Mouse (Mus musculus) stomach, embryonic 16.5 days (tissue): Measurements from ENCODE around the gene Pglyrp1. TPM values are rescaled to one million over a fixed set of nuclear protein-coding genes. Genes with fewer than 3 reads are reported as not detected.

Experiments
- ATAC-seq: fragments of 200-750 bp; cut with Nextera tagmentation; 2 replicates; pipeline ENCODE4 v1.8.0; 2017; ENCODE audit warnings: moderate number of reproducible peaks, moderate TSS enrichment; ENCODE audit not compliant: insufficient read depth, low FRiP score
- H3K27ac ChIP-seq: fragments of 300-500 bp; sonication (generic); 2 replicates; pipeline ENCODE4 v1.5.1; 2014; ENCODE audit warnings: low read length
- H3K27me3 ChIP-seq: fragments of 300-500 bp; sonication (generic); 2 replicates; pipeline ENCODE4 v1.6.1; 2014; ENCODE audit warnings: low read length, control low read depth, mixed read lengths; ENCODE audit not compliant: control insufficient read depth, insufficient read depth
- H3K36me3 ChIP-seq: fragments of 300-500 bp; sonication (generic); 2 replicates; pipeline ENCODE4 v1.6.1; 2014; ENCODE audit warnings: low read length; ENCODE audit not compliant: control insufficient read depth, insufficient read depth
- H3K4me1 ChIP-seq: fragments of 300-500 bp; sonication (generic); 2 replicates; pipeline ENCODE4 v1.6.1; 2014; ENCODE audit warnings: low read length, control low read depth, mixed read lengths; ENCODE audit not compliant: control insufficient read depth, insufficient read depth
- H3K4me2 ChIP-seq: fragments of 300-500 bp; sonication (generic); 2 replicates; pipeline ENCODE4 v1.6.1; 2014; ENCODE audit warnings: low read depth, low read length, mixed read lengths
- H3K4me3 ChIP-seq: fragments of 300-500 bp; sonication (generic); replicated peaks from 2 replicates; pipeline ENCODE4 v1.5.1; 2014; ENCODE audit warnings: mild to moderate bottlenecking, low read length
- H3K9ac ChIP-seq: fragments of 300-500 bp; sonication (generic); 2 replicates; pipeline ENCODE4 v1.6.1; 2014; ENCODE audit warnings: low read length
- H3K9me3 ChIP-seq: fragments of 300-500 bp; sonication (generic); replicated peaks from 2 replicates; pipeline ENCODE4 v1.6.1; 2016; ENCODE audit warnings: low read length, control low read depth; ENCODE audit not compliant: control insufficient read depth
- WGBS: fragments of 180-500 bp; shearing (Covaris S2); extraction: QIAGEN DNeasy Blood & Tissue Kit; methylation state at CpG from one replicate; pipeline ENCODE4 v1.1.7; 2014; 5-methylcytosine and 5-hydroxymethylcytosine counted together
- polyA plus RNA-seq: library from polyadenylated mRNA; unstranded; fragments of >200 nt; fragmentation: Nextera tagmentation; extraction: Ambion mirVana; gene quantifications from 2 replicates; pipeline ENCODE4 v1.2.1, GENCODE M21; 2015

Gene Pglyrp1
- polyA plus RNA-seq, 1 experiment from 2014 or later, result 119 TPM

DNA sequence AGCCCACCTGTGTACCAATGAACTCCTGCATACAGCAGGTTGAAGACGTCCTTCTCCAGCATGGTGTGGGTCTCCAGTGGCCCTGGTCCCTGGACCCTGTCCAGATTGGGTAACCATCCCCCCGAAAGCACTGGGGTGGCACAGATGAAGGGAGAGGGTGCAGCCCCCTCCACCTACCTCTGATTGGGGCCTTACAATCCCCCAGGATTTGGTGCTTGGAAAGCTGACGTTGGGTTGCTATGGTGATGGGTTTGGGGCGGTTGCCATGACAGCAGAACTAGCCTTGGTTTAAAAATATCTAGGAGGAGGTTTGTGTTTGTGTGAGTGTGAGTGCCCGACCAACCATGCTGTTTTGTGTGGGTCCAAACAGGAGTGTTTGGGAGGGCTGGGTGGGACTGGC is 51.7 kb downstream of the Pglyrp1 start:
- Histone ChIP-seq H3K27ac (no peak overlapping the region), H3K4me3 (no peak overlapping the region), H3K4me1 (peaks cover 16% of the 10 kb centered on the region), H3K27me3 (peaks cover 31% of the 10 kb centered on the region), H3K9ac (no peak overlapping the region), H3K36me3 (no peaks in the 10 kb centered on the region), H3K4me2 (no peak overlapping the region), H3K9me3 (no peaks in the 10 kb centered on the region)
- WGBS, result 52% methylated on average over 5 of the region's 5 CpGs
- ATAC-seq, result no peak

DNA sequence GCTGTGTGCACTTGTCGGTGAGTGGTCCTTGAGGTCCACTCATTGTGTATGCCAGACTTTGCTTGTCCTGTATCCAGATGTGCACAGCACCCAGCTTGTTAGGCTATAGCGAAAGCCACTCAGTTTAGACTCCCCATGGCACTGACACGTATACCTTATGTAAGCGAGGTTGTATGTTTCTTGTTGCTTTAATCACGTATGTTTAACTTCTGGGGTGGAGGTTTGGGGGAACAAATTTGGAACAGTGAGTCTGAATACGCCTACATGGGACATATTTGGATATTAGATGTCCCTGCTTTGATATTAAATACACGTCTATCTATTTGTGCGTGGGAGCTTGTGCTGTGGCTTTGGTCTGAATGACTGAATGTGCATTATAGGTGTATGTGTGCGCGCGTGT is 52.1 kb downstream of the Pglyrp1 start:
- H3K4me2 ChIP-seq, result no peak overlapping the region
- WGBS, result 78% methylated on average over 11 of the region's 11 CpGs
- H3K27ac ChIP-seq, result no peak overlapping the region
- H3K36me3 ChIP-seq, result no peaks in the 10 kb centered on the region
- H3K27me3 ChIP-seq, result peaks cover 31% of the 10 kb centered on the region
- no peak overlapping the region for H3K9ac ChIP-seq
- H3K4me1 ChIP-seq, result peaks cover 16% of the 10 kb centered on the region
- no peak overlapping the region for H3K4me3 ChIP-seq
- H3K9me3 ChIP-seq, result no peaks in the 10 kb centered on the region
- no peak for ATAC-seq

DNA sequence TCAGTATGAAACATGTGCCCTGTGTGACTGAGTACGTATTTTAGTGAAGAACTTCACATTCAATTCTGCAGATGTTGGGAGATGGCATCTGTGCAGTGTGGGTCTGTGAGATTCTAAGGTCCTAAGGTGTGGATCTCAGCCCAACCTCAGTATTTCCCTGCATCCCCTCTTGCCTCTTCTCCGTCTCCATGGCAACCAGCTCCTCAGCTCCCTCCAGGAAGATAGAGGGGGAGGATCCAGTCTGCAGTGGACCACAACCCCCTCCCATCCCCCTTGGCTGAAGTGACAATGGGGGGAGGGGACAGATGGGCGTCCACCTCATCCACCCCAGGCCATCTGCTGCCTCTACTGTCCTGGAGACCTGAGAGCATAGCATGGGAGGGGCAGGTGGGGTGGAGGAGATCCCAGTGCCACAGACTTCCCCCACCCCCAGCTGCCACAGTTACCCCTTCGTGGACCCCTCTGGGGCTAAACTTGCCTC is 52.6 kb downstream of the Pglyrp1 start:
- WGBS, result 28% methylated on average over 4 of the region's 4 CpGs
- H3K27ac ChIP-seq, result no peak overlapping the region
- peaks cover 31% of the 10 kb centered on the region for H3K27me3 ChIP-seq
- no peak for ATAC-seq
- no peak overlapping the region for H3K9ac ChIP-seq
- no peak overlapping the region for H3K4me2 ChIP-seq
- H3K4me1 ChIP-seq, result peaks cover 16% of the 10 kb centered on the region
- no peaks in the 10 kb centered on the region for H3K9me3 ChIP-seq
- H3K36me3 ChIP-seq, result no peaks in the 10 kb centered on the region
- H3K4me3 ChIP-seq, result no peak overlapping the region

DNA sequence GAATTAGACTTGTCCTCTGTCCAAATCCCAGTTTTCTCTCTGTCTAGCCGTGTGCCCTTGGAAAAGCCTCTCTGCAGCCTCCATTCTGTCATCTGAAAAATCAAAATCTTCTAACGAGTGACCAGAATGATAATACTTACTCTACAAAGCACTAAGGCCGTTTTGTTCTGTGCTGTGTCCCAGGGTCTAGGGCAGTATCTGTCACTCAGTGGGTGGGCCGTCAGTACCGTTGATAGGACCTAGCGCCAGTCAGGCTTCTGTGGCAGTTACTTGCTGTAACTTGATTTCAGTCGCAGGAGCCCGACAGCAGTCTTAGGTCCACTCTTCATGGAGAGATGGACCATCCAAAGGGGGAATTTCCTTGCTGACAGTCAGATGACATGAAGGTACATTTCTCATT is 53.2 kb downstream of the Pglyrp1 start:
- no peak for ATAC-seq
- peaks cover 31% of the 10 kb centered on the region for H3K27me3 ChIP-seq

DNA sequence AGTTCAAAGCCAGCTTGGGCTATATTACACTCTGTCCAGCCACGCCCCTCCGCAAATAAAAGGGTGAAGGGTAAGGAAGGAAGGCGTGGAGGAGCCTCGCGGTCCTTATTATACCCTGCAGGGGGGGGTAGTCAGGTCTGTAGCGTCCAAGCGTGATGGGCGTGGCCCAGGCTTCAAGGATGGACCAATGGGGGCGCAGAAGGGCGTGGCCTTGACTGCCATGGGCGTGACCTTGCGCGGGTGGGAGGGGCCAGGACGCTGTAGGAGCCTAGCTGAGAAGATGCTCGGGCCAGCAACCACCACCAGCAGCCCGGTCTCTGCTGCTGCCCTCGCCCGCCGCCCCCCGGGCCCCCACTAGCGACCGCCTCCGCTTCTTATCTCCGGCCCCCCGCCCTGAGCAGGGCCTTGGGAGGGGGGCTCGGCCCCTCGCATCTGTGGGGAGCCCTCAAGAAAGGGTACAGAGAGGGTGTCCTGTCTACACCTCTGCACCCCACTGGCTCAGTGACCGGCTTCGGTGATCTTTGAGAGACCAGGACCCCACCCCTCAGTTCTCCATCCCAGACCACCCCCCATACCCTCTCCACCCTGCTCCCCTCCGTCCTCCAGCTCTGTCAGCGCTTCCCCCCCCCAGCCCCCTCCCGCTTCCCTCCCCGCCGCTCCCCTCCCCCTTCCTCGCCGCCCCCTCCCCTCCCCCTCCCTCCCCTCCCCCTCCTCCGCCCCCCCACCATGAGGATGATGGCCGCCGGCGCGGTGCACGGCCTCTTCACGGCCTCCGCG is 54.2 kb downstream of the Pglyrp1 start, which contains the start of gene Nova2:
TSS of gene Nova2 (plus strand) at position 727 of the 777 bp plus-strand sequence.
- no peak within 1 kb of the TSS for H3K27ac ChIP-seq

More for the DNA sequence above, 53.2 kb downstream of the Pglyrp1 start:
- Histone ChIP-seq H3K4me1 (peaks cover 16% of the 10 kb centered on the region), H3K36me3 (no peaks in the 10 kb centered on the region), H3K9ac (no peak overlapping the region), H3K4me3 (no peak overlapping the region), H3K27ac (no peak overlapping the region), H3K9me3 (no peaks in the 10 kb centered on the region), H3K4me2 (no peak overlapping the region)
- 14% methylated on average over 8 of the region's 8 CpGs for WGBS

DNA sequence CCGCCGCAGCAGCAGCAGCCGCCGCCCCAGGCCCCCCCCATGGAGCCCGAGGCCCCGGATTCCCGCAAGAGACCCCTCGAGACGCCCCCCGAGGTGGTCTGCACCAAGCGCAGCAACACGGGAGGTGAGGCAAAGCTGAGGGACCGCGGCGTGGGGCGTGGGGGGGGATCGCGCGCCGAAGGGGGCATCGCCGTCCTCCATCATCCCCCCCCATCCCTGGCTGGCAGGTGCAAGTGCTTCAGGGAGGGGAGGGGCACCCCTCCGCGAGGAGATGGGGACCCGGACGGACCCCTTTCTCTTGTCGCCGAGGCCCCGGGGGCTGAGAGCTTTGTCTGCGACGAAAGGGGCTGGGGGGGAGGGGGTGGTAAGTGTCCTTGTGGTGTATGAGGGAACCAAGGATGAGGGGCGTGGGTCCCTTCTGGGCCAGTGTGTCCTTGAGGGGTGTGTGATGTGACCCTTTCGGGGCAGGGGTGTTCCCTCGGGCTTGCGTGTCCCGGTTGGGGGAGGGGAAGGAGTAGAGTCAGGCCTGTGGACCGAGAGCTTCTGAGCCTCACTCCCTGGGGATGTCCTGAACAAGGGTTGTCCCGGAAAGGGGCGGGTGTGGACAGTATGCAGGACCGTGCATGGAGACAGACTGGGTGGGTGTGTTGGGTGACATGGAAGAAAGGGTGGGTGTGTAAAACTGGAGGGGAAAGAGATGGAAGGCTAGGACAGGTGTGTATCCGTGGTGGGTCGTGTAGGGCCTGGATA is 55.1 kb downstream of the Pglyrp1 start:
- H3K4me2 ChIP-seq, result peak overlapping the region; percentile 92
- ATAC-seq, result no peak
- peaks cover 31% of the 10 kb centered on the region for H3K27me3 ChIP-seq
- no peaks in the 10 kb centered on the region for H3K9me3 ChIP-seq
- no peak overlapping the region for H3K27ac ChIP-seq
- H3K4me1 ChIP-seq, result peaks cover 14% of the 10 kb centered on the region
- H3K9ac ChIP-seq, result peak overlapping the region; percentile 78
- WGBS, result 3% methylated on average over 33 of the region's 42 CpGs
- H3K36me3 ChIP-seq, result no peaks in the 10 kb centered on the region
- peak overlapping the region; percentile 54 for H3K4me3 ChIP-seq

More for the DNA sequence above, 54.2 kb downstream of the Pglyrp1 start, which contains the start of gene Nova2:
- H3K9ac ChIP-seq, result peak within 1 kb of the TSS; percentile 78
- no peaks in the 10 kb centered on the region for H3K9me3 ChIP-seq
- ATAC-seq, result peak; percentile 91
- peak within 1 kb of the TSS; percentile 92 for H3K4me2 ChIP-seq
- H3K27me3 ChIP-seq, result peaks cover 31% of the 10 kb centered on the region
- WGBS, result 1% methylated on average over 31 of the region's 45 CpGs
- H3K4me1 ChIP-seq, result peaks cover 16% of the 10 kb centered on the region
- no peaks in the 10 kb centered on the region for H3K36me3 ChIP-seq
- H3K4me3 ChIP-seq, result peak within 1 kb of the TSS; percentile 54

- Histone ChIP-seq H3K9ac (no peak overlapping the region; the same call in 1 of the 2 replicates), H3K27ac (no peak overlapping the region), H3K27me3 (peaks cover 31% of the 10 kb centered on the region), H3K9me3 (no peaks in the 10 kb centered on the region), H3K4me2 (peak overlapping the region; percentile 20; the same call in 1 of the 2 replicates), H3K4me3 (peak overlapping the region; percentile 54), H3K4me1 (peaks cover 11% of the 10 kb centered on the region), H3K36me3 (no peaks in the 10 kb centered on the region)
- no peak for ATAC-seq
- 52% methylated on average over 6 of the region's 6 CpGs for WGBS
These were observed 55.8 kb downstream of the Pglyrp1 start for GRCm38 (mm10) chr7:18926911-18927310.

DNA sequence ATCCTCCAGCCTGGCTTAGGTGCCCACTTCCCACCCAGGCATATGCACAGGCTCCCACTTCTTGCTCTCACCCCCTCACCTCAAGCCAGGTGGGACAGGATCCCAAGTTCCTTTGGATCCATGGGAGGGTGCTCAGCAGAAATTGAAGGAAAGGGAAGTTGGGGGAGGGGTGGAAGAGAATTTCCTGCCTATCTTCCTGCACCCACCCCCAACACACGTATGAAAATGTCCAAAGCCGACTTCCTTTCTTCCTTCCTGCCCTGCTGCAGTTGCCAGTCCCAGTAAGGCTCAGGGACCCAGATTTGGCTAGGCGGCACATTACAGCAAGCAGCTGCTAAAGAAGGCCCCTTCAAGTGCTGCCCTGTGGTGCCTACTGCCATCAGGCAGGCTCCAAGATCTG is 56.6 kb downstream of the Pglyrp1 start:
- Histone ChIP-seq H3K9me3 (no peaks in the 10 kb centered on the region), H3K36me3 (no peaks in the 10 kb centered on the region), H3K27me3 (peaks cover 29% of the 10 kb centered on the region), H3K4me1 (peaks cover 11% of the 10 kb centered on the region), H3K9ac (no peak overlapping the region), H3K27ac (no peak overlapping the region), H3K4me2 (no peak overlapping the region), H3K4me3 (no peak overlapping the region)
- 33% methylated on average over 3 of the region's 3 CpGs for WGBS
- ATAC-seq, result no peak
